Mouse (Mus musculus) C2C12 (cell line): ENCODE measurements around the gene Bpifa1. TPM values are rescaled to one million over a fixed set of nuclear protein-coding genes. Genes with fewer than 3 reads are reported as not detected.

Experiments used
- H3K27me3 ChIP-seq: one replicate; pipeline ENCODE4 v1.6.1; 2011; ENCODE audit not compliant: control insufficient read depth, insufficient read depth, insufficient read length
- H3K36me3 ChIP-seq: one replicate; pipeline ENCODE4 v1.6.1; 2011; ENCODE audit not compliant: control insufficient read depth, insufficient read depth
- H3K4me3 ChIP-seq: one replicate; pipeline ENCODE4 v1.5.1; 2011; ENCODE audit warnings: mild to moderate bottlenecking, control low read depth; ENCODE audit not compliant: poor library complexity, insufficient read depth, severe bottlenecking
- H3K79me2 ChIP-seq: one replicate; pipeline ENCODE4 v1.6.1; 2011; ENCODE audit not compliant: control insufficient read depth, insufficient read depth
- H3K79me3 ChIP-seq: one replicate; pipeline ENCODE4 v1.6.1; 2011; ENCODE audit warnings: low read depth, control low read depth
- H3ac ChIP-seq: one replicate; pipeline ENCODE3; 2011; ENCODE audit warnings: low read depth; ENCODE audit not compliant: control insufficient read depth, insufficient read length
- CEBPB ChIP-seq: IDR thresholded peaks from one replicate; pipeline ENCODE4 v1.6.1; 2011; ENCODE audit warnings: low read depth, mild to moderate bottlenecking, control low read depth, moderate library complexity
- CTCF ChIP-seq: IDR thresholded peaks from one replicate; pipeline ENCODE4 v1.5.1; 2011; ENCODE audit not compliant: control insufficient read depth, insufficient read depth, insufficient read length
- FOSL1 ChIP-seq: IDR thresholded peaks from one replicate; pipeline ENCODE4 v1.8.0; 2011; ENCODE audit warnings: mild to moderate bottlenecking, low read length; ENCODE audit not compliant: poor library complexity, insufficient read depth, severe bottlenecking
- MAX ChIP-seq: IDR thresholded peaks from one replicate; pipeline ENCODE4 v1.6.1; 2011; ENCODE audit warnings: mild to moderate bottlenecking, control low read depth
- MYOD1 ChIP-seq: IDR thresholded peaks from one replicate; pipeline ENCODE4 v1.6.1; 2011; ENCODE audit warnings: low read depth; ENCODE audit not compliant: control insufficient read depth, insufficient read length
- MYOG ChIP-seq: IDR thresholded peaks from one replicate; pipeline ENCODE4 v1.6.1; 2011; ENCODE audit not compliant: control insufficient read depth, insufficient read length; ENCODE audit errors: extremely low read depth
- USF1 ChIP-seq: IDR thresholded peaks from one replicate; pipeline ENCODE4 v1.6.1; 2011; ENCODE audit warnings: low read depth, mild to moderate bottlenecking, control low read depth, moderate library complexity
- long read RNA-seq, 2 experiments: library from polyadenylated mRNA; unstranded; transcript quantifications; one replicate each; pipeline ENCODE4 v2.0.0; 2019 to 2020
- polyA plus RNA-seq: library from polyadenylated mRNA; unstranded; fragments of >200 nt; fragmentation: generic; extraction: Trizol; gene quantifications from one replicate; pipeline ENCODE4 v1.2.1, GENCODE M21; 2012; ENCODE audit warnings: missing spikeins

Bpifa1 gene
- not detected for polyA plus RNA-seq
- long read RNA-seq, experiment 1 = 0 reads
- long read RNA-seq, experiment 2 = 0 reads

GRCm38 (mm10) chr2:154142580-154142979 lies at the start of gene Bpifa1:
Gene Bpifa1 (plus strand): TSS chr2:154142880.
- Histone ChIP-seq H3K79me2 (no peaks in the 10 kb centered on the region), H3K79me3 (no peaks in the 10 kb centered on the region), H3K27me3 (no peaks in the 10 kb centered on the region), H3K36me3 (no peaks in the 10 kb centered on the region), H3K4me3 (no peak within 1 kb of the TSS), H3ac (no peak within 1 kb of the TSS)
- TF ChIP-seq FOSL1 = no peak
- no peak for TF ChIP-seq CTCF
- TF ChIP-seq MAX = no peak
- no peak for TF ChIP-seq MYOD1
- no peak for TF ChIP-seq MYOG
- no peak for TF ChIP-seq CEBPB
- TF ChIP-seq USF1 = no peak

- H3K27me3 ChIP-seq = no peaks in the 10 kb centered on the region
- no peaks in the 10 kb centered on the region for H3K36me3 ChIP-seq
- H3K79me3 ChIP-seq = no peaks in the 10 kb centered on the region
- H3ac ChIP-seq = no peak overlapping the region
- TF ChIP-seq MYOG = no peak
- TF ChIP-seq USF1 = no peak
- no peak for TF ChIP-seq CEBPB
- TF ChIP-seq CTCF = no peak
- no peak for TF ChIP-seq FOSL1
- TF ChIP-seq MAX = no peak
- no peak for TF ChIP-seq MYOD1
- H3K4me3 ChIP-seq = no peak overlapping the region
- H3K79me2 ChIP-seq = no peaks in the 10 kb centered on the region
Measured at GRCm38 (mm10) chr2:154097734-154098133, 44.9 kb upstream of the Bpifa1 start.

GRCm38 (mm10) chr2:154117381-154117780 lies 25.3 kb upstream of the Bpifa1 start:
- H3K79me3 ChIP-seq = no peaks in the 10 kb centered on the region
- no peaks in the 10 kb centered on the region for H3K36me3 ChIP-seq
- no peak overlapping the region for H3ac ChIP-seq
- H3K4me3 ChIP-seq = no peak overlapping the region
- TF ChIP-seq USF1 (no peak), CTCF (no peak), CEBPB (no peak), MAX (no peak), MYOG (no peak), MYOD1 (no peak), FOSL1 (no peak)
- H3K79me2 ChIP-seq = no peaks in the 10 kb centered on the region
- no peaks in the 10 kb centered on the region for H3K27me3 ChIP-seq

GRCm38 (mm10) chr2:154130120-154130519 lies 12.6 kb upstream of the Bpifa1 start, which contains the start of gene Bpifa3:
Gene Bpifa3 (plus strand): TSS chr2:154130336.
- TF ChIP-seq MAX = no peak
- TF ChIP-seq CEBPB = no peak
- no peak for TF ChIP-seq MYOD1
- Histone ChIP-seq H3K36me3 (no peaks in the 10 kb centered on the region), H3K79me3 (no peaks in the 10 kb centered on the region), H3K27me3 (no peaks in the 10 kb centered on the region), H3K4me3 (no peak within 1 kb of the TSS), H3ac (no peak within 1 kb of the TSS), H3K79me2 (no peaks in the 10 kb centered on the region)

- no peaks in the 10 kb centered on the region for H3K79me2 ChIP-seq
- H3K36me3 ChIP-seq = no peaks in the 10 kb centered on the region
- TF ChIP-seq MYOD1 = no peak
- no peak for TF ChIP-seq USF1
- TF ChIP-seq CEBPB = no peak
- TF ChIP-seq CTCF = no peak
- no peak for TF ChIP-seq MYOG
- TF ChIP-seq MAX = no peak
- no peak for TF ChIP-seq FOSL1
- H3ac ChIP-seq = no peak overlapping the region
- H3K27me3 ChIP-seq = no peaks in the 10 kb centered on the region
- H3K79me3 ChIP-seq = no peaks in the 10 kb centered on the region
- no peak overlapping the region for H3K4me3 ChIP-seq
Measured at GRCm38 (mm10) chr2:154143735-154144134, 1.1 kb downstream of the Bpifa1 start.

- no peaks in the 10 kb centered on the region for H3K79me2 ChIP-seq
- H3ac ChIP-seq = no peak overlapping the region
- H3K79me3 ChIP-seq = no peaks in the 10 kb centered on the region
- H3K36me3 ChIP-seq = no peaks in the 10 kb centered on the region
- no peaks in the 10 kb centered on the region for H3K27me3 ChIP-seq
- no peak overlapping the region for H3K4me3 ChIP-seq
- TF ChIP-seq USF1 (no peak), CEBPB (no peak), MYOD1 (no peak), MAX (no peak), CTCF (no peak), FOSL1 (no peak), MYOG (no peak)
Measured at GRCm38 (mm10) chr2:154147496-154147895, 4.8 kb downstream of the Bpifa1 start.
